Mouse (Mus musculus) olfactory bulb, adult 2 months (tissue): ENCODE measurements around the gene Pxn. TPM values are rescaled to one million over a fixed set of nuclear protein-coding genes. Genes with fewer than 3 reads are reported as not detected.

Source experiments
- H3K27ac ChIP-seq: fragments of 200-500 bp; 2 replicates; pipeline ENCODE4 v1.5.1; 2012; ENCODE audit warnings: low read depth, low read length; ENCODE audit not compliant: insufficient read depth
- H3K4me1 ChIP-seq: fragments of 200-500 bp; 2 replicates; pipeline ENCODE4 v1.6.1; 2012; ENCODE audit warnings: low read length; ENCODE audit not compliant: control insufficient read depth, insufficient read depth
- H3K4me3 ChIP-seq: fragments of 200-500 bp; 2 replicates; pipeline ENCODE4 v1.5.1; 2012; ENCODE audit warnings: mild to moderate bottlenecking, low read depth, low read length, moderate library complexity; ENCODE audit not compliant: insufficient read depth
- CTCF ChIP-seq: fragments of 200-500 bp; IDR thresholded peaks from 2 replicates; pipeline ENCODE4 v1.5.1; 2012; ENCODE audit warnings: low read depth, mild to moderate bottlenecking, low read length, moderate library complexity; ENCODE audit not compliant: insufficient read depth
- POLR2A ChIP-seq: fragments of 200-500 bp; IDR thresholded peaks from 2 replicates; pipeline ENCODE4 v1.6.1; 2012; ENCODE audit warnings: mild to moderate bottlenecking, low read depth, low read length, moderate library complexity; ENCODE audit not compliant: insufficient read depth
- WGBS: fragments of 180-500 bp; shearing (Covaris S2); methylation state at CpG from one replicate; pipeline ENCODE4 v1.1.7; 2018; 5-methylcytosine and 5-hydroxymethylcytosine counted together
- polyA plus RNA-seq: library from polyadenylated mRNA; stranded (reverse); fragments of >200 nt; gene quantifications from 2 replicates; pipeline ENCODE4 v1.2.4, GENCODE M21; 2012; ENCODE audit warnings: low replicate concordance; ENCODE audit not compliant: missing spikeins, insufficient read depth, insufficient read length

The Pxn gene
- polyA plus RNA-seq, 1 experiment = not detected

GRCm38 (mm10) chr5:115591028-115591427 lies 84.6 kb downstream of the Pxn start:
- H3K27ac ChIP-seq = no peak overlapping the region
- TF ChIP-seq POLR2A = no peak
- 88% methylated on average over 11 of the region's 11 CpGs for WGBS

GRCm38 (mm10) chr5:115591506-115591905 lies 85.0 kb downstream of the Pxn start:
- no peak overlapping the region for H3K4me3 ChIP-seq
- H3K4me1 ChIP-seq = peaks cover 10% of the 10 kb centered on the region
- no peak overlapping the region for H3K27ac ChIP-seq
- 98% methylated on average over 2 of the region's 2 CpGs for WGBS
- TF ChIP-seq CTCF (no peak), POLR2A (no peak)

More at GRCm38 (mm10) chr5:115591028-115591427, 84.6 kb downstream of the Pxn start:
- Histone ChIP-seq H3K4me1 (peaks cover 13% of the 10 kb centered on the region), H3K4me3 (no peak overlapping the region)

- H3K4me3 ChIP-seq = no peak overlapping the region
- no peak overlapping the region for H3K27ac ChIP-seq
- 97% methylated on average over 6 of the region's 6 CpGs for WGBS
- TF ChIP-seq POLR2A (no peak), CTCF (no peak)
- H3K4me1 ChIP-seq = no peaks in the 10 kb centered on the region
Observed at GRCm38 (mm10) chr5:115603561-115603960, 97.1 kb downstream of the Pxn start.

Other genes with a start within 250 kb of the Pxn start
- gene Rnf10, start 233.8 kb upstream of the Pxn start, polyA plus RNA-seq = 496 TPM in 1 of 2 replicates, not detected in the other
- gene Coq5, start 227.0 kb upstream of the Pxn start, polyA plus RNA-seq = not detected in 2 replicates
- 797 TPM in 1 of 2 replicates, not detected in the other for gene Dynll1, start 205.7 kb upstream of the Pxn start, polyA plus RNA-seq
- not detected in 2 replicates for gene Srsf9, start 179.5 kb upstream of the Pxn start, polyA plus RNA-seq
- not detected in 2 replicates for gene Gatc, start 165.5 kb upstream of the Pxn start, polyA plus RNA-seq
- not detected in 2 replicates for gene Triap1, start 165.5 kb upstream of the Pxn start, polyA plus RNA-seq
- not detected in 2 replicates for gene Cox6a1, start 157.7 kb upstream of the Pxn start, polyA plus RNA-seq
- gene Msi1, start 77.1 kb upstream of the Pxn start, polyA plus RNA-seq = not detected in 2 replicates
- not detected in 2 replicates for gene Pla2g1b, start 40.4 kb upstream of the Pxn start, polyA plus RNA-seq
- gene Sirt4, start 22.0 kb upstream of the Pxn start, polyA plus RNA-seq = not detected in 2 replicates
- gene Rplp0, start 52.8 kb downstream of the Pxn start, polyA plus RNA-seq = 613 and 1,282 TPM in 2 replicates
- gene Gcn1l1, start 58.6 kb downstream of the Pxn start, polyA plus RNA-seq = not detected in 2 replicates
- gene Rab35, start 125.2 kb downstream of the Pxn start, polyA plus RNA-seq = not detected in 2 replicates
- not detected in 2 replicates for gene Bicdl1, start 224.9 kb downstream of the Pxn start, polyA plus RNA-seq